Mouse (Mus musculus) E14TG2a.4 (cell line): ENCODE data around the gene Mccc1.

Experiments
- H3K27me3 ChIP-seq: 2 replicates; pipeline ENCODE4 v1.6.1; 2014; ENCODE audit warnings: low read length, control low read depth; ENCODE audit not compliant: insufficient read depth
- H3K36me3 ChIP-seq: 2 replicates; pipeline ENCODE4 v1.6.1; 2014; ENCODE audit warnings: low read length, control low read depth; ENCODE audit not compliant: insufficient read depth
- H3K4me1 ChIP-seq: replicated peaks from 2 replicates; pipeline ENCODE4 v1.6.1; 2014; ENCODE audit warnings: low read depth, low read length, control low read depth
- H3K4me3 ChIP-seq: replicated peaks from 2 replicates; pipeline ENCODE4 v1.5.1; 2014; ENCODE audit warnings: mild to moderate bottlenecking, low read length
- H3K9me3 ChIP-seq: 2 replicates; pipeline ENCODE4 v1.6.1; 2014; ENCODE audit warnings: low read length, control low read depth
- CTCF ChIP-seq: conservative IDR thresholded peaks from 2 replicates; pipeline ENCODE4 v1.5.1; 2014; ENCODE audit warnings: low read length
- NANOG ChIP-seq: IDR thresholded peaks from 2 replicates; pipeline ENCODE4 v1.6.1; 2014; ENCODE audit warnings: borderline replicate concordance, low read length, mixed read lengths
- POU5F1 ChIP-seq: IDR thresholded peaks from 2 replicates; pipeline ENCODE4 v1.6.1; 2014; ENCODE audit warnings: low read length, borderline replicate concordance

Mccc1 gene

GRCm38 (mm10) chr3:35918229-35918628, 82.2 kb downstream of the Mccc1 start:
- H3K27me3 ChIP-seq, result no peaks in the 10 kb centered on the region
- H3K36me3 ChIP-seq, result peaks cover 33% of the 10 kb centered on the region
- no peaks in the 10 kb centered on the region for H3K4me1 ChIP-seq
- no peak overlapping the region for H3K4me3 ChIP-seq
- peaks cover 10% of the 10 kb centered on the region for H3K9me3 ChIP-seq
- TF ChIP-seq NANOG (no peak), POU5F1 (no peak), CTCF (no peak)
